Mouse (Mus musculus): Measurements from ENCODE around the gene Cep152. TPM values are rescaled to one million over a fixed set of nuclear protein-coding genes. Genes with fewer than 3 reads are reported as not detected.

Gene Cep152
- polyA plus RNA-seq, 1 experiment from 2014 or later, result 5.2 TPM

DNA sequence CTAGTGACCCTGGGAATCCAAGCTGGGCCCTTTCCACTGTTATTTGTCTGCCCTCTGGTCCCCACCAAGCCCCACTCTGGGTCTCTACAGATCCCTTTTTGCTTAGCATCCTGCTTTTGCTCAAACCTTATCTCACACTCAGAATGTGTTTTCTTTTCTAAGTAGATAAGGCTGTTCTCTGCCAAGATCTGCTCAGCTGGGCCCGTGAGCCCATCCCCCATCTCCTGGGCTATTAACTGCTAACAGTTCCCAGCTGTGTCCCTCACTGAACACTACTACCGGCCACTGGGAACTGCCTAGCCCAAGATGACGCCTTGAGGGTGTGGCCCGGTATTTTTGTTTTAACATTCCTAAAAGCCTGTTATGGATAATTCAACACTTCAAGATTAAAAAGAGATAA, 108.3 kb downstream of the Cep152 start:
- Histone ChIP-seq H3K36me3 (no peaks in the 10 kb centered on the region), H3K27ac (ENCODE audit: poor library complexity, severe bottlenecking) (peak overlapping the region; percentile 71), H3K4me3 (no peak overlapping the region), H3K27me3 (replicated peaks) (no peaks in the 10 kb centered on the region), H3K9ac (no peak overlapping the region), H3K9me3 (replicated peaks) (0 out of 2 replicates have a peak, but pooled peaks cover 4% of the 10 kb centered on the region), H3K4me2 (no peak overlapping the region; the same call in 1 of the 2 replicates), H3K4me1 (replicated peaks) (peaks cover 19% of the 10 kb centered on the region)
- peak; percentile 88 for ATAC-seq (ENCODE audit: insufficient number of reproducible peaks, low FRiP score)
- 2% methylated on average over 4 of the region's 4 CpGs for WGBS

DNA sequence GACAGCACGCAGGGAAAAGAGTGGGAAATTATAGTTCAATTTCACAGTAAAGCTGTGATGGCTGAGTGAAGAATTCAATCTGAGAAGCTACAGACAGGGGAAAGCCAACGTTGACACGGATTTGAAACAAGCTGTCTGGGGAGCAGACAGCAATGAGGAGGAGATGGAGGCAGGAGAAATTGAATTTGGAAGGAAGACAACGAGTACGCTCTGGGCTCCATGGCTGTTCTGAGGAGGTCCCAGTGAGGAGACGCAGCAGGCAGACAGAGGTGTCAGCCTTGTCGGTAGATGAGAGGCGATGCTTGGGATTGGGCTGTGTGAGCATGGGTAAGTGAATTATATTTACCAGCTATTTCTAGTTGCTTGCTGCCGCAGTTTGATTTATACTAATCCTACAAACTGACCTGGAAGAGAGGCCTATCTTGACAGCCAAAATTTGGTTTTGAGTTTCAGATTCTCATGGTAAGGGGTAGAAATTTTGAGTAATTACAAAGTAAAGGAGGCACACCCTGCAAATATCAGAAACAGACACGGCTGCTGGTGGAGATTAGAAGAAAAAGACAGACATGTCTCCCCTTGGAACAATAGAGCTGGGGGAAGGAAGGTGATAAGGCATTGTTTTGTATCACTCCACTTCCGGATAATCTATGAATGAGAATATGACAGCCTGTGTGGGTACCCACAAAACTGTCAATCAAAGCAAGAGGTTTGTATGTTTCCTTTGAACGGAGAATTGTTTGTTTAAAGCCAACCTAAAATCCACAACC, 109.4 kb downstream of the Cep152 start:
- H3K9me3 ChIP-seq (replicated peaks), result no peaks in the 10 kb centered on the region
- H3K4me1 ChIP-seq (replicated peaks), result peaks cover 19% of the 10 kb centered on the region
- H3K27ac ChIP-seq (ENCODE audit: poor library complexity, severe bottlenecking), result peak overlapping the region; percentile 76
- H3K4me2 ChIP-seq, result no peak overlapping the region
- no peak overlapping the region for H3K4me3 ChIP-seq
- 32% methylated on average over 12 of the region's 12 CpGs for WGBS
- no peak for ATAC-seq (ENCODE audit: insufficient number of reproducible peaks, low FRiP score)
- no peaks in the 10 kb centered on the region for H3K36me3 ChIP-seq
- H3K27me3 ChIP-seq (replicated peaks), result no peaks in the 10 kb centered on the region
- H3K9ac ChIP-seq, result no peak overlapping the region

DNA sequence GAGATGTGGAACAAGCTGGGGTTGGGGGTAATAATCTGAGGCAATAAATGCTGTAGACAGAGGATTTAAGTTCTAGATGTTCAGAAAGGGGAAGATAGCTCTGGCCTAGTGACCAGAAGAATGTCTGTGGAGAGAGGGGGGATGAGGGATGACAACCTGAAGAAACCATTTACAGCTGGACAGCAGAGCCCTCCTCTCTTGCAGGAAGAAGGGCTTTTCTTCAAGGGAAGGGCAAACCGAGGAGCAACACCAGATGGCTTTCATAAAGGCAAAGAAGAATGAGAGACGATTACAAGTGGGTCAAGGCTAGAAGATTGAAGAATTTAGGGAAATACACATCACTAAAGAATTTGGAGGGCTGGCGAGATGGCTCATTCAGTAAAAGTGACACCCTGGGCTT, 110.5 kb downstream of the Cep152 start:
- Histone ChIP-seq H3K36me3 (no peaks in the 10 kb centered on the region), H3K4me2 (no peak overlapping the region), H3K4me1 (replicated peaks) (peaks cover 19% of the 10 kb centered on the region), H3K9me3 (replicated peaks) (no peaks in the 10 kb centered on the region), H3K27ac (ENCODE audit: poor library complexity, severe bottlenecking) (no peak overlapping the region), H3K27me3 (replicated peaks) (no peaks in the 10 kb centered on the region), H3K4me3 (no peak overlapping the region), H3K9ac (no peak overlapping the region)
- 46% methylated on average over 3 of the region's 3 CpGs for WGBS
- no peak for ATAC-seq (ENCODE audit: insufficient number of reproducible peaks, low FRiP score)

Other genes with a start within 250 kb of the Cep152 start
- 0.57 and 0.70 TPM in 2 replicates for gene Gm9913, start 120.0 kb downstream of the Cep152 start, polyA plus RNA-seq (2016; fragmentation: Nextera tagmentation; extraction: Ambion mirVana)
- 38.8 and 44.1 TPM in 2 replicates for gene Fbn1, start 117.1 kb downstream of the Cep152 start, polyA plus RNA-seq (2016; fragmentation: Nextera tagmentation; extraction: Ambion mirVana)
- 216 and 224 TPM in 2 replicates for gene Eid1, start 48.0 kb upstream of the Cep152 start, polyA plus RNA-seq (2016; fragmentation: Nextera tagmentation; extraction: Ambion mirVana)
- gene Shc4, start 99.0 kb upstream of the Cep152 start, polyA plus RNA-seq (2016; fragmentation: Nextera tagmentation; extraction: Ambion mirVana), result 1.2 and 1.6 TPM in 2 replicates
- gene Secisbp2l, start 157.8 kb upstream of the Cep152 start, polyA plus RNA-seq (2016; fragmentation: Nextera tagmentation; extraction: Ambion mirVana), result 16.7 and 16.8 TPM in 2 replicates
- 34.2 and 35.0 TPM in 2 replicates for gene Galk2, start 234.0 kb upstream of the Cep152 start, polyA plus RNA-seq (2016; fragmentation: Nextera tagmentation; extraction: Ambion mirVana)
- 74.3 and 75.7 TPM in 2 replicates for gene Cops2, start 234.0 kb upstream of the Cep152 start, polyA plus RNA-seq (2016; fragmentation: Nextera tagmentation; extraction: Ambion mirVana)